Comparison of ENCODE assay signal across 11 mouse cellular contexts in genomic region chr8:116412703-116413102, GRCm38 (mm10).
DNase-seq lines count a peak whose midpoint lies in the region; ATAC-seq and TF ChIP-seq lines count a peak whose summit lies in the region.
"Had no signal": no experiment of that assay in that cellular context is flagged by ENCODE, and none has a peak within 500 bp of the region (broad histone marks: within the 10 kb centered on the region; RNA-seq: fewer than 3 reads in every experiment).

No protein-coding gene starts in this region.

- no peak for ATAC-seq in stomach, embryonic 14.5 days (ENCODE audit: insufficient number of reproducible peaks, insufficient read depth, low FRiP score, low read depth)
- ATAC-seq in stomach, postnatal 0 days (ENCODE audit: low FRiP score, low TSS enrichment) = no peak
- ATAC-seq in midbrain, embryonic 11.5 days (ENCODE audit: low FRiP score) = peak; percentile 64

- 0 out of 2 replicates have a peak, but pooled peaks cover 5% of the 10 kb centered on the region for H3K4me1 ChIP-seq in stomach, embryonic 14.5 days (ENCODE audit: control insufficient read depth, insufficient read depth, low read length)
- no peaks in the 10 kb centered on the region for H3K4me1 ChIP-seq in stomach, postnatal 0 days (replicated peaks; ENCODE audit: control insufficient read depth, insufficient read depth)
- peaks cover 25% of the 10 kb centered on the region for H3K4me1 ChIP-seq in hindbrain, embryonic 10.5 days (replicated peaks)
- peaks cover 7% of the 10 kb centered on the region for H3K4me1 ChIP-seq in midbrain, embryonic 11.5 days (ENCODE audit: control insufficient read depth, insufficient read depth, low read length)
- H3K4me1 ChIP-seq: limb, embryonic 12.5 days had no signal

- WGBS in stomach, embryonic 14.5 days = 16% methylated on average over 12 of the region's 12 CpGs
- 23% methylated on average over 12 of the region's 12 CpGs for WGBS in stomach, postnatal 0 days
- WGBS in hindbrain, embryonic 10.5 days = 20% methylated on average over 12 of the region's 12 CpGs
- 11% methylated on average over 12 of the region's 12 CpGs for WGBS in midbrain, embryonic 11.5 days

- H3K36me3 ChIP-seq in stomach, embryonic 14.5 days (ENCODE audit: control insufficient read depth, insufficient read depth, low read length) = no peaks in the 10 kb centered on the region
- H3K36me3 ChIP-seq in stomach, postnatal 0 days (ENCODE audit: control insufficient read depth, insufficient read depth, low read length) = no peaks in the 10 kb centered on the region
- no peaks in the 10 kb centered on the region for H3K36me3 ChIP-seq in hindbrain, embryonic 10.5 days
- H3K36me3 ChIP-seq in midbrain, embryonic 11.5 days (ENCODE audit: control insufficient read depth, insufficient read depth, low read length) = no peaks in the 10 kb centered on the region
- H3K36me3 ChIP-seq: limb, embryonic 12.5 days had no signal

- no peak for TF ChIP-seq EP300 in stomach, postnatal 0 days (optimal IDR thresholded peaks at IDR 0.05)

- H3K4me3 ChIP-seq in stomach, embryonic 14.5 days (ENCODE audit: low read depth, low read length) = no peak overlapping the region
- H3K4me3 ChIP-seq in stomach, postnatal 0 days (ENCODE audit: low read depth, low read length) = no peak overlapping the region
- H3K4me3 ChIP-seq in hindbrain, embryonic 10.5 days = 0 out of 2 replicates have a peak overlapping the region, but pooled peaks have one; percentile 9
- no peak overlapping the region for H3K4me3 ChIP-seq in midbrain, embryonic 11.5 days (ENCODE audit: low read depth, low read length)
- H3K4me3 ChIP-seq: limb, embryonic 12.5 days had no signal

- H3K27ac ChIP-seq in stomach, embryonic 14.5 days (ENCODE audit: low read length) = no peak overlapping the region
- no peak overlapping the region for H3K27ac ChIP-seq in stomach, postnatal 0 days (replicated peaks)
- no peak overlapping the region for H3K27ac ChIP-seq in hindbrain, embryonic 10.5 days
- no peak overlapping the region for H3K27ac ChIP-seq in midbrain, embryonic 11.5 days (ENCODE audit: low read depth, low read length)
- H3K27ac ChIP-seq: limb, embryonic 12.5 days had no signal

- H3K4me2 ChIP-seq in stomach, embryonic 14.5 days (replicated peaks; ENCODE audit: low read depth, low read length) = 0 out of 2 replicates have a peak overlapping the region, but pooled peaks have one; percentile 12
- no peak overlapping the region for H3K4me2 ChIP-seq in stomach, postnatal 0 days (replicated peaks; ENCODE audit: low read depth)
- peak overlapping the region; percentile 34; the same call in 1 of the 2 replicates for H3K4me2 ChIP-seq in midbrain, embryonic 11.5 days
- H3K4me2 ChIP-seq: limb, embryonic 12.5 days had no signal

- no peaks in the 10 kb centered on the region for H3K9me3 ChIP-seq in stomach, embryonic 14.5 days (ENCODE audit: control insufficient read depth, low read depth, low read length)
- no peaks in the 10 kb centered on the region for H3K9me3 ChIP-seq in stomach, postnatal 0 days (ENCODE audit: control insufficient read depth, low read length)
- no peaks in the 10 kb centered on the region for H3K9me3 ChIP-seq in hindbrain, embryonic 10.5 days
- no peaks in the 10 kb centered on the region for H3K9me3 ChIP-seq in midbrain, embryonic 11.5 days (ENCODE audit: control insufficient read depth, low read length)
- H3K9me3 ChIP-seq: limb, embryonic 12.5 days had no signal

- H3K27me3 ChIP-seq in stomach, embryonic 14.5 days (ENCODE audit: control insufficient read depth, insufficient read depth, low read length) = no peaks in the 10 kb centered on the region
- H3K27me3 ChIP-seq in stomach, postnatal 0 days (ENCODE audit: control insufficient read depth, insufficient read depth, low read length) = no peaks in the 10 kb centered on the region
- H3K27me3 ChIP-seq in hindbrain, embryonic 10.5 days (ENCODE audit: insufficient read depth, poor library complexity, severe bottlenecking) = peaks cover 23% of the 10 kb centered on the region; the same call in 1 of the 2 replicates
- peaks cover 2% of the 10 kb centered on the region; the same call in 1 of the 2 replicates for H3K27me3 ChIP-seq in midbrain, embryonic 11.5 days (ENCODE audit: control insufficient read depth, insufficient read depth, low read length)

- no peak for DNase-seq in stomach, postnatal 0 days (ENCODE audit: low spot score)
- peak; percentile 30 for DNase-seq in hindbrain, embryonic 10.5 days (ENCODE audit: low spot score)
- DNase-seq in midbrain, embryonic 11.5 days (ENCODE audit: low spot score, missing footprints) = peak; percentile 94
- DNase-seq in retina, postnatal 1 day = peak; percentile 59
- DNase-seq in left cerebral cortex, adult 11 months (ENCODE audit: low spot score) = no peak
- DNase-seq in spleen, postnatal 4 days (ENCODE audit: low spot score in 2 of 2) = no peak
- no peak for DNase-seq in ovary, postnatal 36 days (ENCODE audit: low spot score)
- DNase-seq: heart, postnatal 4 days; thymus, postnatal 14 days had no signal

- TF ChIP-seq CTCF in stomach, postnatal 0 days (IDR thresholded peaks at IDR 0.05; ENCODE audit: low read depth) = no peak

- H3K9ac ChIP-seq in stomach, embryonic 14.5 days (replicated peaks; ENCODE audit: low read depth, low read length) = no peak overlapping the region
- H3K9ac ChIP-seq in stomach, postnatal 0 days (ENCODE audit: low read length) = no peak overlapping the region
- peak overlapping the region; percentile 4; the same call in 1 of the 2 replicates for H3K9ac ChIP-seq in midbrain, embryonic 11.5 days (ENCODE audit: low read length)
- H3K9ac ChIP-seq: limb, embryonic 12.5 days had no signal

Comparison
In these comparisons a context has a peak if more than half of its experiments do, and no peak if none do; other contexts are left out.
1. DNase-seq: peak in hindbrain, embryonic 10.5 days (single experiment), midbrain, embryonic 11.5 days (single experiment) and retina, postnatal 1 day (single experiment); none in stomach, postnatal 0 days (single experiment), left cerebral cortex, adult 11 months (single experiment), spleen, postnatal 4 days (0 of 2) and ovary, postnatal 36 days (single experiment).